Mouse (Mus musculus): ENCODE data around the gene Rnf187. TPM values are rescaled to one million over a fixed set of nuclear protein-coding genes. Genes with fewer than 3 reads are reported as not detected.

The Rnf187 gene
- polyA plus RNA-seq, 1 experiment from 2014 or later, result 463 TPM

GRCm38 (mm10) chr11:58969027-58969426 is 30.3 kb upstream of the Rnf187 start:
- H3K27me3 ChIP-seq (replicated peaks; ENCODE audit: control insufficient read depth, insufficient read depth, low read length), result no peaks in the 10 kb centered on the region
- WGBS, result 83% methylated on average over 8 of the region's 8 CpGs
- no peaks in the 10 kb centered on the region for H3K4me1 ChIP-seq (ENCODE audit: control insufficient read depth, insufficient read depth, low read length)
- no peak for ATAC-seq
- no peak overlapping the region for H3K27ac ChIP-seq (ENCODE audit: low read depth, low read length)
- DNase-seq (ENCODE audit: low spot score), result no peak
- H3K4me2 ChIP-seq (ENCODE audit: low read length), result no peak overlapping the region
- no peak overlapping the region for H3K4me3 ChIP-seq (ENCODE audit: low read depth, low read length)
- no peak overlapping the region for H3K9ac ChIP-seq (ENCODE audit: low read length)
- H3K36me3 ChIP-seq (ENCODE audit: control insufficient read depth, insufficient read depth, low read length), result peaks cover 13% of the 10 kb centered on the region; the same call in 1 of the 2 replicates
- no peaks in the 10 kb centered on the region for H3K9me3 ChIP-seq (replicated peaks; ENCODE audit: control insufficient read depth, low read length)

- Histone ChIP-seq H3K9ac (ENCODE audit: low read length) (no peak overlapping the region), H3K9me3 (replicated peaks; ENCODE audit: control insufficient read depth, low read length) (no peaks in the 10 kb centered on the region), H3K27me3 (replicated peaks; ENCODE audit: control insufficient read depth, insufficient read depth, low read length) (no peaks in the 10 kb centered on the region), H3K36me3 (ENCODE audit: control insufficient read depth, insufficient read depth, low read length) (peaks cover 13% of the 10 kb centered on the region; the same call in 1 of the 2 replicates), H3K4me2 (ENCODE audit: low read length) (no peak overlapping the region), H3K4me3 (ENCODE audit: low read depth, low read length) (no peak overlapping the region), H3K27ac (ENCODE audit: low read depth, low read length) (no peak overlapping the region), H3K4me1 (ENCODE audit: control insufficient read depth, insufficient read depth, low read length) (no peaks in the 10 kb centered on the region)
- 88% methylated on average over 7 of the region's 7 CpGs for WGBS
- DNase-seq (ENCODE audit: low spot score), result no peak
- ATAC-seq, result no peak
Observed at GRCm38 (mm10) chr11:58968551-58968950, 29.8 kb upstream of the Rnf187 start.

- WGBS, result 94% methylated on average over 1 of the region's 1 CpGs
- no peak overlapping the region for H3K4me2 ChIP-seq (ENCODE audit: low read length)
Observed at GRCm38 (mm10) chr11:58967346-58967745, 28.6 kb upstream of the Rnf187 start.

DNA sequence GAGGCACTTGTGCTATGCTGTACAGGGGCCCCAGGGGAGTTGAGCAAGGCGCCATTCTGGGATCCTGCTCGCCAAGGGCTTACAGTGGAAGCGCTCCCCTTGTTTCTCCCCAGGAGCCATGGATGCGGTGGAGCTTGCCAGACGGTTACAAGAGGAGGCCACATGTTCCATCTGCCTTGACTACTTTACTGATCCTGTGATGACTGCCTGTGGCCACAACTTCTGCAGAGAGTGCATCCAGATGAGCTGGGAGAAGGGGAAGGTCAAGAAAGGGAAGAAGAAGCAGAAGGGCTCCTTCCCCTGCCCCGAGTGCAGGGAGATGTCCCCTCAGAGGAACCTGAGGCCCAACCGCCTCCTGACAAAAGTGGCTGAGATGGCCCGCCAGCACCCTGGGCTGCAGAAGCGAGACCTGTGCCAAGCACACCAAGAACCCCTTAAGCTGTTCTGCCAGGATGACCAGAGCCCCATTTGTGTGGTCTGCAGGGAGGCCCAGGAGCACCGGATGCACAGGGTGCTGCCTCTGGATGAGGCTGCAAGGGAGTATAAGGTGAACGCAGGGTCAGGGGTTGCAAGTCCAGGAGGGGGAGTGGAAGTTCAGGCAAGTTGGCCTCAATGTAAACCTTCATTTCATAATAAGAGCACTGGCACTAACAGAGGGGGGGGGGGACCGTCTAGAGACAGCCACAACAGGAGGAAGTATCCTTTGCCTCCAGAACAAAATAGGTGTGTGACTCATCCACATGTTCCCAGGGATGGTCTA is 26.5 kb upstream of the Rnf187 start:
- 53% methylated on average over 12 of the region's 12 CpGs for WGBS
- H3K4me1 ChIP-seq (ENCODE audit: control insufficient read depth, insufficient read depth, low read length), result no peaks in the 10 kb centered on the region
- no peak overlapping the region for H3K4me2 ChIP-seq (ENCODE audit: low read length)
- no peak overlapping the region for H3K9ac ChIP-seq (ENCODE audit: low read length)
- no peak for DNase-seq (ENCODE audit: low spot score)
- H3K36me3 ChIP-seq (ENCODE audit: control insufficient read depth, insufficient read depth, low read length), result 0 out of 2 replicates have a peak, but pooled peaks cover 6% of the 10 kb centered on the region
- 0 out of 2 replicates have a peak, but pooled peaks cover 4% of the 10 kb centered on the region for H3K27me3 ChIP-seq (replicated peaks; ENCODE audit: control insufficient read depth, insufficient read depth, low read length)
- H3K4me3 ChIP-seq (ENCODE audit: low read depth, low read length), result no peak overlapping the region
- 0 out of 2 replicates have a peak, but pooled peaks cover 5% of the 10 kb centered on the region for H3K9me3 ChIP-seq (replicated peaks; ENCODE audit: control insufficient read depth, low read length)
- ATAC-seq, result no peak
- no peak overlapping the region for H3K27ac ChIP-seq (ENCODE audit: low read depth, low read length)

More at GRCm38 (mm10) chr11:58967346-58967745, 28.6 kb upstream of the Rnf187 start:
- no peak for DNase-seq (ENCODE audit: low spot score)
- no peak overlapping the region for H3K27ac ChIP-seq (ENCODE audit: low read depth, low read length)
- H3K4me1 ChIP-seq (ENCODE audit: control insufficient read depth, insufficient read depth, low read length), result no peaks in the 10 kb centered on the region
- H3K27me3 ChIP-seq (replicated peaks; ENCODE audit: control insufficient read depth, insufficient read depth, low read length), result no peaks in the 10 kb centered on the region
- H3K4me3 ChIP-seq (ENCODE audit: low read depth, low read length), result no peak overlapping the region
- H3K9ac ChIP-seq (ENCODE audit: low read length), result no peak overlapping the region
- peaks cover 9% of the 10 kb centered on the region; the same call in 1 of the 2 replicates for H3K36me3 ChIP-seq (ENCODE audit: control insufficient read depth, insufficient read depth, low read length)
- no peaks in the 10 kb centered on the region for H3K9me3 ChIP-seq (replicated peaks; ENCODE audit: control insufficient read depth, low read length)
- no peak for ATAC-seq

GRCm38 (mm10) chr11:58964216-58964615 is 25.5 kb upstream of the Rnf187 start:
- WGBS, result 83% methylated on average over 7 of the region's 7 CpGs

DNA sequence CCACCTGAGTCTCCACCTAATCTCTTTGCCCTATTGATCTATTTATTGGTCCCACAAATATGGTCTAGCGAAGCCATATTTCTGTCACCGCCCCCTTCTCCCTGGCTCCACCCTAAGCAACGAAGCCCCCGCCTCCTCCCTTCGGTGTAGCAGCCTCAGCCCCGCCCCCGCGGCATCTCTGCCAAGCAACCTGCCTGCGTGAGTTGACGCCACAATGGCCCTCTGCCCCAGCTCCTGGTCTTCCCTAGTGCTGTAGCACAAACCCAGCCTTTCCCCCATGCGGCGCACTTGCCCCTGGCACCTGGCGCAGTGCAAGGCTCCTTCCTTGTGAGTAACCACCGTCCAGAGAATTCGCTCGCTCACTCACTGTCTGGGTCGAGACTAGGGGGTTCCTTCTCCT is 24.8 kb upstream of the Rnf187 start:
- WGBS, result 36% methylated on average over 17 of the region's 17 CpGs

More at GRCm38 (mm10) chr11:58964216-58964615, 25.5 kb upstream of the Rnf187 start:
- Histone ChIP-seq H3K27ac (ENCODE audit: low read depth, low read length) (no peak overlapping the region), H3K9me3 (replicated peaks; ENCODE audit: control insufficient read depth, low read length) (0 out of 2 replicates have a peak, but pooled peaks cover 5% of the 10 kb centered on the region), H3K4me2 (ENCODE audit: low read length) (no peak overlapping the region), H3K4me1 (ENCODE audit: control insufficient read depth, insufficient read depth, low read length) (peaks cover 4% of the 10 kb centered on the region; the same call in 1 of the 2 replicates), H3K9ac (ENCODE audit: low read length) (no peak overlapping the region), H3K4me3 (ENCODE audit: low read depth, low read length) (no peak overlapping the region), H3K27me3 (replicated peaks; ENCODE audit: control insufficient read depth, insufficient read depth, low read length) (0 out of 2 replicates have a peak, but pooled peaks cover 4% of the 10 kb centered on the region), H3K36me3 (ENCODE audit: control insufficient read depth, insufficient read depth, low read length) (0 out of 2 replicates have a peak, but pooled peaks cover 3% of the 10 kb centered on the region)
- DNase-seq (ENCODE audit: low spot score) (no peak), ATAC-seq (no peak)

DNA sequence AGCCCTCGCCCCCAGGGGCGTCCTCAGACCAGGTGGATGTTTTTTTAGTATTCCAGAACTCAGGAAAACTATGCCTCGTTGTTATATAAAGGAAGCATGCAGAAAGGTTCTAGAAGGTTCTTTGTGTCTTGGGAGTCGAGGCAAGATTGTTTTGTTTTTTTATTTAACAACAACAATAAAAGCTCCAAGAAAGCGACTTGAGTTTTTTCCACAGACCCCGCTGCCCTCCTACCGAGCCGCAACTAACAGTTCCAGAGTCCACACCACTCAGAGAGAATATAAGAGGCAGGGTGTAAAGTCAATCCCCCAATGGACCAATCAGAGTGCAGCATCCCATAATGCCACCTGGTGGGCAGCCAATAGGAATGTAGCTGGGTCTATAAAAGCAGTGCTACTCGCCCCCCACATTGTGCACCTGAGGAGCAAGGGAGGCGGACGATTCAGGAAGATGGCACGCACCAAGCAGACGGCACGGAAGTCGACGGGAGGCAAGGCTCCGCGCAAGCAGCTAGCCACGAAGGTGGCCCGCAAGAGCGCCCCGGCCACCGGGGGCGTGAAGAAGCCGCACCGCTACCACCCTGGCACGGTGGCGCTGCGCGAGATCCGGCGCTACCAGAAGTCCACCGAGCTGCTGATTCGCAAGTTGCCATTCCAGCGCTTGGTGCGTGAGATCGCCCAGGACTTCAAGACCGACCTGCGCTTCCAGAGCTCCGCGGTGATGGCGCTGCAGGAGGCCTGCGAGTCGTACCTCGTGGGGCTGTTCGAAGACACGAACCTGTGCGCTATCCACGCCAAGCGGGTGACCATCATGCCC is 22.9 kb upstream of the Rnf187 start:
- 0 out of 2 replicates have a peak, but pooled peaks cover 5% of the 10 kb centered on the region for H3K9me3 ChIP-seq (replicated peaks; ENCODE audit: control insufficient read depth, low read length)
- H3K4me2 ChIP-seq (ENCODE audit: low read length), result no peak overlapping the region
- no peak overlapping the region for H3K9ac ChIP-seq (ENCODE audit: low read length)
- 73% methylated on average over 50 of the region's 50 CpGs for WGBS
- ATAC-seq (no peak), DNase-seq (ENCODE audit: low spot score) (no peak)
- H3K27ac ChIP-seq (ENCODE audit: low read depth, low read length), result no peak overlapping the region
- peaks cover 14% of the 10 kb centered on the region for H3K36me3 ChIP-seq (ENCODE audit: control insufficient read depth, insufficient read depth, low read length)
- H3K4me3 ChIP-seq (ENCODE audit: low read depth, low read length), result no peak overlapping the region
- 0 out of 2 replicates have a peak, but pooled peaks cover 4% of the 10 kb centered on the region for H3K27me3 ChIP-seq (replicated peaks; ENCODE audit: control insufficient read depth, insufficient read depth, low read length)
- peaks cover 26% of the 10 kb centered on the region for H3K4me1 ChIP-seq (ENCODE audit: control insufficient read depth, insufficient read depth, low read length)

More for the DNA sequence above, 24.8 kb upstream of the Rnf187 start:
- peaks cover 8% of the 10 kb centered on the region for H3K4me1 ChIP-seq (ENCODE audit: control insufficient read depth, insufficient read depth, low read length)
- H3K27ac ChIP-seq (ENCODE audit: low read depth, low read length), result no peak overlapping the region
- ATAC-seq, result no peak
- 0 out of 2 replicates have a peak, but pooled peaks cover 4% of the 10 kb centered on the region for H3K27me3 ChIP-seq (replicated peaks; ENCODE audit: control insufficient read depth, insufficient read depth, low read length)
- no peak overlapping the region for H3K9ac ChIP-seq (ENCODE audit: low read length)
- no peak for DNase-seq (ENCODE audit: low spot score)
- H3K4me2 ChIP-seq (ENCODE audit: low read length), result no peak overlapping the region
- 0 out of 2 replicates have a peak, but pooled peaks cover 5% of the 10 kb centered on the region for H3K9me3 ChIP-seq (replicated peaks; ENCODE audit: control insufficient read depth, low read length)
- peaks cover 3% of the 10 kb centered on the region; the same call in 1 of the 2 replicates for H3K36me3 ChIP-seq (ENCODE audit: control insufficient read depth, insufficient read depth, low read length)
- H3K4me3 ChIP-seq (ENCODE audit: low read depth, low read length), result no peak overlapping the region

GRCm38 (mm10) chr11:58959921-58960465 is 21.3 kb upstream of the Rnf187 start:
- Histone ChIP-seq H3K9me3 (replicated peaks; ENCODE audit: control insufficient read depth, low read length) (0 out of 2 replicates have a peak, but pooled peaks cover 5% of the 10 kb centered on the region), H3K9ac (ENCODE audit: low read length) (peak overlapping the region; percentile 57), H3K27me3 (replicated peaks; ENCODE audit: control insufficient read depth, insufficient read depth, low read length) (0 out of 2 replicates have a peak, but pooled peaks cover 4% of the 10 kb centered on the region), H3K4me1 (ENCODE audit: control insufficient read depth, insufficient read depth, low read length) (peaks cover 30% of the 10 kb centered on the region), H3K27ac (ENCODE audit: low read depth, low read length) (peak overlapping the region; percentile 39; the same call in 1 of the 2 replicates), H3K4me3 (ENCODE audit: low read depth, low read length) (peak overlapping the region; percentile 40), H3K4me2 (ENCODE audit: low read length) (peak overlapping the region; percentile 76), H3K36me3 (ENCODE audit: control insufficient read depth, insufficient read depth, low read length) (peaks cover 14% of the 10 kb centered on the region)
- peak; percentile 85 for ATAC-seq
- peak; percentile 91 for DNase-seq (ENCODE audit: low spot score)
- 2% methylated on average over 40 of the region's 40 CpGs for WGBS
